Mouse (Mus musculus): Measurements from ENCODE around the gene Cfap100. TPM values are rescaled to one million over a fixed set of nuclear protein-coding genes. Genes with fewer than 3 reads are reported as not detected.
A peak's percentile ranks its signal among the peaks of the same experiment; 100 is the strongest.

Cfap100 gene
- 0.53 and 0.91 TPM in 2 replicates for polyA plus RNA-seq (2014; fragmentation: Nextera tagmentation; extraction: Ambion mirVana)

DNA sequence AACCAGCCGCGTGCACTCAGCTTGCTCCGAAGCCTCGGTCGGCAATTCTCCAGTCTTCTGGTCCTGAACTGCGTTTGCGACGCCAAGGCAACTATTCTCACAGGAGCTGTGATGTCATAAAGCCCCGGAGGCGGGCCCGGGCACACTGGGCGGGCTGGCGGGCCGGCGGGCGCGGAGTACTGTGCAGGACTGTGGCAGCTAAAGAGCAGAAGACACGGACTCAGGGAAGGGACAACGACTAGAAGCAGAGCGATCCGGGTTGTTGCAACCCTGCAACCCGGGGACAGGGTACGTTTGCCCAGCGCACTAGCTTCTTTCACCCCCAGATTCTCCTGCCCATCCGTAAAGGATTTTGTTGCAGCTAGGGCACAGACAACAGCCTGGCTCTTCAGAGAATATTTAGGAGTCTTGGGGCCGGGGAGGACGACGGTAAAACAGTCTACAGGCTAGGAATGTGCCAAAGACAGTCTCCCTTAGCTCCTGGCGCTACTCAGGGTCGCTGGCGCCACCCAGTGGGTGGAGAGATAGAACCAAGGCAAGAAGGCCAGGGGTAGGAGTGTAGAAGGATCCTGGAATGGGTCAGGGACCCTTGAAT, at the start of gene Cfap100:
Gene Cfap100, minus strand, starts transcription at position 418 of the 595 bp plus-strand sequence.
- H3K4me3 ChIP-seq (ENCODE audit: low read length) = peak within 1 kb of the TSS; percentile 39
- H3K9me3 ChIP-seq (ENCODE audit: control insufficient read depth, low read length) = no peaks in the 10 kb centered on the region
- ATAC-seq (ENCODE audit: low FRiP score, low TSS enrichment) = peak; percentile 84
- H3K9ac ChIP-seq (ENCODE audit: low read depth, low read length) = peak within 1 kb of the TSS; percentile 55
- 1% methylated on average over 31 of the region's 31 CpGs for whole genome bisulfite sequencing
- no peaks in the 10 kb centered on the region for H3K36me3 ChIP-seq (ENCODE audit: control insufficient read depth, insufficient read depth, low read length)
- peaks cover 4% of the 10 kb centered on the region; the same call in 1 of the 2 replicates for H3K4me1 ChIP-seq (ENCODE audit: control insufficient read depth, insufficient read depth, low read length)
- no peak within 1 kb of the TSS for H3K27ac ChIP-seq (ENCODE audit: low read depth, low read length)
- peaks cover 9% of the 10 kb centered on the region; the same call in 1 of the 2 replicates for H3K27me3 ChIP-seq (ENCODE audit: control insufficient read depth, insufficient read depth, low read length)
- H3K4me2 ChIP-seq (replicated peaks; ENCODE audit: low read depth, low read length) = peak within 1 kb of the TSS; percentile 86

DNA sequence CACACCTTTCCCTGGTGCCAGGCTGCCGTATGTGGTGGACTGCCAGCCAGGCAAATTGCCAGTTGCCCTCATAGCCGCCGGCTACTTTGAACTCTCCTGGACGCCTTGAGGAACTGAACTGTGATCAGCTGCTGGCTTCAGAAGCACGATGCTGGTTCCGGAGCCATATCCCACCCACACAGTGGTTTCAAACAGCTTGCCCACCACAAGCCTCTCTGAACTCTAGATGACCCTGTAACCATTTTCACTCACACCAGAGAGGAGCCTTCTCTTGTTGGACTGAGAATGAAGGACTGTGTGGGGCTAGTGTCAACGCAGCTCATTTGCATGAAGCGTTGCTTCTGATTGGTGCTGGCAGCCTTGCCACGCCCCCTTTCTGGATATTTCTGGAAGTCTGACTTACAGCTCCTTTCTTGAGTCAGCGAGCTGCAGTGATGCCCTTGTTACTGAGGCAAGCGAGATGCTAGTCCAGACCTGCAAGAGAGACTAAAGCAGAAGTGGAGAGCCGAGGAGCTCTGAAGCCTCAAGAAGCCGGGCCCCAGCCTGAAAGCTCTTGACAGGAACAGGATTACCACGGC, 48.4 kb upstream of the Cfap100 start:
- 53% methylated on average over 14 of the region's 14 CpGs for WGBS
- ATAC-seq (ENCODE audit: low FRiP score, low TSS enrichment) = 0 out of 2 replicates have a peak, but pooled peaks have one; percentile 30

DNA sequence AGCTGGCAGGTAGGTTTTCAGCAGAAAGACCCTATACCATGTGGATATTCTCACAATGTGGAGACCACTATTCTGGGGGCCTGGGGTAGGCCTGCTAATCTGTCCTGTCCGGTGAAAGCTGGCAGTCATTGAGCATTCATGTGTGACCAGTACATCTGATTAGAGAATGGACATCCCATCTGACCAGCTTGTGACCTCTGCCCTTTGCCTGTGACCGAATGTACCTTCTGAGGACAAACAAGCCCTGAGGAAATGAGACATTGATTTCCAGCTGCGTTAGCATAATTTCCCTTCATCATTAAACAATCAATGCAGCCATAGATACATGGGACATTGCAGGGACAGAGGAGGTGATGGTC, 47.2 kb upstream of the Cfap100 start:
- ATAC-seq (ENCODE audit: low FRiP score, low TSS enrichment) = no peak
- H3K9ac ChIP-seq (ENCODE audit: low read depth, low read length) = no peak overlapping the region
- H3K4me1 ChIP-seq (ENCODE audit: control insufficient read depth, insufficient read depth, low read length) = no peaks in the 10 kb centered on the region
- no peaks in the 10 kb centered on the region for H3K9me3 ChIP-seq (ENCODE audit: control insufficient read depth, low read length)
- 71% methylated on average over 3 of the region's 3 CpGs for WGBS
- no peaks in the 10 kb centered on the region for H3K27me3 ChIP-seq (ENCODE audit: control insufficient read depth, insufficient read depth, low read length)
- no peaks in the 10 kb centered on the region for H3K36me3 ChIP-seq (ENCODE audit: control insufficient read depth, insufficient read depth, low read length)
- H3K4me3 ChIP-seq (ENCODE audit: low read length) = no peak overlapping the region
- no peak overlapping the region for H3K27ac ChIP-seq (ENCODE audit: low read depth, low read length)
- no peak overlapping the region for H3K4me2 ChIP-seq (replicated peaks; ENCODE audit: low read depth, low read length)

More for the DNA sequence above, 48.4 kb upstream of the Cfap100 start:
- no peaks in the 10 kb centered on the region for H3K27me3 ChIP-seq (ENCODE audit: control insufficient read depth, insufficient read depth, low read length)
- no peak overlapping the region for H3K4me2 ChIP-seq (replicated peaks; ENCODE audit: low read depth, low read length)
- H3K9ac ChIP-seq (ENCODE audit: low read depth, low read length) = no peak overlapping the region
- no peaks in the 10 kb centered on the region for H3K9me3 ChIP-seq (ENCODE audit: control insufficient read depth, low read length)
- H3K36me3 ChIP-seq (ENCODE audit: control insufficient read depth, insufficient read depth, low read length) = no peaks in the 10 kb centered on the region
- no peak overlapping the region for H3K4me3 ChIP-seq (ENCODE audit: low read length)
- H3K27ac ChIP-seq (ENCODE audit: low read depth, low read length) = no peak overlapping the region
- H3K4me1 ChIP-seq (ENCODE audit: control insufficient read depth, insufficient read depth, low read length) = no peaks in the 10 kb centered on the region

DNA sequence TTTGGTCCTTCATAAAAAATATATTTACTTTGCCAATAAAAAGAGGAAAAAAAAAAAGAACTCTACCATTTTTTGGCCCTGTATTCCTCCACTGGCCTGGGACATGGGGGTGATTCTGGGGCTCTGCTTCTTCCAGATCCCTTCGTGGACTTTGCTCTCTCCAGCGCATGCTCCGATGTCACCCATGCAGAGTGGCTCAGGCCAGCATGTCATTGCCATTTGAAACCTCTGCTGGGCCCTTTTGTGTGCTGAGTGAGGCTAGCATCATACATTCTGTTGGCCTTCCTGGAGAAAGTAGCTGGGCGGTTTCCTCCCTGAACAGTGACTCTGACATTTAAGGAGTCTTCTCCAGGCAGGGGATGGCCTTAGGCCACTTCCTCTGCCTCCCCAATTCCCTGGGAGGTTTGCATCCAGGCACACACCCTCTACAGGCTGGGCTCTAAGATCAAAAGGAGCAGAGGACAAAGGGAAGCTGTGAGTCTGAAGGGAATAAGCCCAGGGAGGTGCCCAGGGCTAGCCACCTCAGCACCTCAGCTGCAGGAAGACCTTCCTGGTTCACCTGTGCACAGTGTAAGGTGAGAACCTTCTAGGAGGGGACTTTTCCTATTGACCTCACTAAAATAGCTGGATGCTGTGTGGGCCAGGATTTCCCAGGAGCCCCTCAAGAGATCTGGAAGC, 46.7 kb upstream of the Cfap100 start:
- Histone ChIP-seq H3K9me3 (ENCODE audit: control insufficient read depth, low read length) (no peaks in the 10 kb centered on the region), H3K9ac (ENCODE audit: low read depth, low read length) (no peak overlapping the region), H3K4me2 (replicated peaks; ENCODE audit: low read depth, low read length) (no peak overlapping the region), H3K36me3 (ENCODE audit: control insufficient read depth, insufficient read depth, low read length) (no peaks in the 10 kb centered on the region), H3K27ac (ENCODE audit: low read depth, low read length) (no peak overlapping the region), H3K4me1 (ENCODE audit: control insufficient read depth, insufficient read depth, low read length) (no peaks in the 10 kb centered on the region), H3K4me3 (ENCODE audit: low read length) (no peak overlapping the region), H3K27me3 (ENCODE audit: control insufficient read depth, insufficient read depth, low read length) (no peaks in the 10 kb centered on the region)
- ATAC-seq (ENCODE audit: low FRiP score, low TSS enrichment) = no peak
- WGBS = 72% methylated on average over 4 of the region's 4 CpGs

DNA sequence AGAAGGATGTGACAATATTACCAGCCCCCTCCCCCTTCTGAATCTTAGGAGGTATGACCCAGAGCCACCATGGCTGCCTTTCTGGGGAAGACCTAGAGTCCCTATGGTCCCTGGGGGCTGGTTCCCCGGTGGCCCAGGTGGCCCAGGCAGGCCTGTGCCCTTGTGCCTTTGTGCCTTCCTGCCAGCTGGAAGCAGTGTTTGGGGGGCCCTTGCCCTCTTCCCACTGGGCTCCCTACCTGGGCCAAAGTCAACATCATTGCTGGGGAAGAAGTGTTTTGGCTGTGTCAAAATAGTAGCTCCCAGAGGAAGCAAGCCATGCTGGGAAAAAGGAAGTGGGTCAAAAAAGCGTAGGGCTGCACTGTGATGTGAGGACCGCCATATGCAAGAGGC, 45.8 kb upstream of the Cfap100 start:
- H3K4me1 ChIP-seq (ENCODE audit: control insufficient read depth, insufficient read depth, low read length) = no peaks in the 10 kb centered on the region
- no peak overlapping the region for H3K9ac ChIP-seq (ENCODE audit: low read depth, low read length)
- no peak overlapping the region for H3K27ac ChIP-seq (ENCODE audit: low read depth, low read length)
- H3K36me3 ChIP-seq (ENCODE audit: control insufficient read depth, insufficient read depth, low read length) = no peaks in the 10 kb centered on the region
- WGBS = 78% methylated on average over 3 of the region's 3 CpGs
- ATAC-seq (ENCODE audit: low FRiP score, low TSS enrichment) = no peak
- H3K4me3 ChIP-seq (ENCODE audit: low read length) = no peak overlapping the region
- no peak overlapping the region for H3K4me2 ChIP-seq (replicated peaks; ENCODE audit: low read depth, low read length)
- no peaks in the 10 kb centered on the region for H3K9me3 ChIP-seq (ENCODE audit: control insufficient read depth, low read length)
- H3K27me3 ChIP-seq (ENCODE audit: control insufficient read depth, insufficient read depth, low read length) = no peaks in the 10 kb centered on the region

DNA sequence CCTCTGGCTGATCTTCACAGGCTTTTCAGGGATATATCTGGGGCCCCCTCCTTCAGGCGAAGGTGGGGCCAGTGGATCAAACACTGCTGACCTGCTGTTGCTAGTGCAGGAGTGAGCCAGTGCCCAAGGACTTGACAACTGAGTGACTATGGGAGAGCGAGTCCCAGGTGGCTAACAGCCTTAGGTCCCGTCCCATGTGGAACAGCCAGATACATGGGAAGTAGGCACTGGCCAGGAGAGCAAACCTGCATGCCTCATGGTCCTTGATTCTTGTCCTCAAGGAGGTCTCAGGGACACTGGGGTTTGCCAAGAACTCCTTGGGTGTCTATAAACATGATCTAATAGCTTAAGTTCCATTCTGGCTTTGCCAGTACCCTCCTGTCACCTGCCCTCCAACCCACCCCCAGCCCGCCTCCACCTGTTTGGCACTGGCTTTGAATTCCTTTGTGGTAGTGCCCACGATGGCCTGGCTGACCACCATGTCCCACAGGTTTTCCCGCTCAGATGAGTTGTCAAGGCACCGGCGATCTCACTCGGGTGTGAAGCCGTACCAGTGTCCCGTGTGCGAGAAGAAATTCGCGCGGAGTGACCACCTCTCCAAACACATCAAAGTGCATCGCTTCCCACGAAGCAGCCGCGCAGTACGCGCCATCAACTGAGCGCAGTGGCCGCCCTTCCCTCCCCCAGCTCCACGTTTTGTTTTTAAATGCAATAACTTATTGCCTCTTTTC, 45.2 kb upstream of the Cfap100 start:
- Histone ChIP-seq H3K27ac (ENCODE audit: low read depth, low read length) (no peak overlapping the region), H3K9ac (ENCODE audit: low read depth, low read length) (no peak overlapping the region), H3K4me3 (ENCODE audit: low read length) (no peak overlapping the region), H3K4me1 (ENCODE audit: control insufficient read depth, insufficient read depth, low read length) (no peaks in the 10 kb centered on the region), H3K9me3 (ENCODE audit: control insufficient read depth, low read length) (no peaks in the 10 kb centered on the region), H3K27me3 (ENCODE audit: control insufficient read depth, insufficient read depth, low read length) (no peaks in the 10 kb centered on the region), H3K4me2 (replicated peaks; ENCODE audit: low read depth, low read length) (no peak overlapping the region), H3K36me3 (ENCODE audit: control insufficient read depth, insufficient read depth, low read length) (no peaks in the 10 kb centered on the region)
- no peak for ATAC-seq (ENCODE audit: low FRiP score, low TSS enrichment)
- 95% methylated on average over 24 of the region's 24 CpGs for WGBS

DNA sequence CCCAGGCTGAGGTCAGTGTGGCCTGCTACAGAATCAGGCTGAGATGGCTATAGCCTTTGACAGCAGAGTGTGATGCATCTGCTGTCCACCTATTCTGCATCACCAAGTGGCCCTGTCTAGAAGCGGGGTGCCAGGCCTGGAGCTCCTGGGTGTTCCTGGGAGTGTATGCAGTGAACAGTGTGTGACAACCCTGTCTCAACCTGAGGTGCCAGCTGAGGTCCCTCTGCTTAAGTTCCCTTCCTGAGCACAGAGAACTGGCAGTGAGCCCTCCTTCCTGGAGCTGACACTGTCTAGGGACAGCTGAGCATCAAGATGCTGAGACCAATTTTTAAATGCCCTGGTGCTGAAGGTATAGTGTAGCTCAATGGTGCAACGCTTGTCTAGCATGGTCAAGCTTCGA, 44.1 kb upstream of the Cfap100 start:
- Histone ChIP-seq H3K4me3 (ENCODE audit: low read length) (no peak overlapping the region), H3K9me3 (ENCODE audit: control insufficient read depth, low read length) (no peaks in the 10 kb centered on the region), H3K27me3 (ENCODE audit: control insufficient read depth, insufficient read depth, low read length) (no peaks in the 10 kb centered on the region), H3K9ac (ENCODE audit: low read depth, low read length) (no peak overlapping the region), H3K4me1 (ENCODE audit: control insufficient read depth, insufficient read depth, low read length) (no peaks in the 10 kb centered on the region), H3K27ac (ENCODE audit: low read depth, low read length) (no peak overlapping the region), H3K4me2 (replicated peaks; ENCODE audit: low read depth, low read length) (no peak overlapping the region), H3K36me3 (ENCODE audit: control insufficient read depth, insufficient read depth, low read length) (no peaks in the 10 kb centered on the region)
- ATAC-seq (ENCODE audit: low FRiP score, low TSS enrichment) = no peak
- 85% methylated on average over 3 of the region's 3 CpGs for WGBS

DNA sequence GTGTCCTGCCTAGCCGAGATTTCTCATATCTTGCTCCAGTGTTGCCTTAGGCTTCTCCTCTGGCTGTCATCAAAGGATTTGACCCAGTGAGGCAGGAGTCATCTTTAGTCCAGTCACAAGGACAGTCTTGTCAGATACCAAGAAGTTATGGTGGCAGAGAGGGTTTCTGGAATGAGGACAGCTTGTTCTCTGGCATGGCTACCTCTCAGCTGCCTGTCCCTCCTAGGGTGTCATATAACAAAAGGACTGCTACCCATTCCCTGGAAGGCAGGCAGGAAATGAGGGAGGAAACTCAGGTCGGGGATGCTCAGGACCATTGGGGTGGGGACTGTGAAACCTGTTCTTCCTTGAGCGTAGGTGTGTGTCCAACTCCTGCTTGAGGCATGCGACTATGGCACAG, 43.5 kb upstream of the Cfap100 start:
- no peak overlapping the region for H3K4me2 ChIP-seq (replicated peaks; ENCODE audit: low read depth, low read length)
- no peak for ATAC-seq (ENCODE audit: low FRiP score, low TSS enrichment)
- WGBS = 54% methylated on average over 4 of the region's 4 CpGs

More for the DNA sequence above, 43.5 kb upstream of the Cfap100 start:
- H3K4me1 ChIP-seq (ENCODE audit: control insufficient read depth, insufficient read depth, low read length) = no peaks in the 10 kb centered on the region
- H3K9me3 ChIP-seq (ENCODE audit: control insufficient read depth, low read length) = no peaks in the 10 kb centered on the region
- H3K9ac ChIP-seq (ENCODE audit: low read depth, low read length) = no peak overlapping the region
- no peak overlapping the region for H3K27ac ChIP-seq (ENCODE audit: low read depth, low read length)
- H3K4me3 ChIP-seq (ENCODE audit: low read length) = no peak overlapping the region
- no peaks in the 10 kb centered on the region for H3K36me3 ChIP-seq (ENCODE audit: control insufficient read depth, insufficient read depth, low read length)
- H3K27me3 ChIP-seq (ENCODE audit: control insufficient read depth, insufficient read depth, low read length) = no peaks in the 10 kb centered on the region
